Mouse (Mus musculus) forebrain, embryonic 14.5 days (tissue): ENCODE measurements around the gene Nfia. TPM values are rescaled to one million over a fixed set of nuclear protein-coding genes. Genes with fewer than 3 reads are reported as not detected.

Source experiments
- ATAC-seq: fragments of 200-750 bp; cut with Nextera tagmentation; 2 replicates; pipeline ENCODE4 v1.8.0; 2017; ENCODE audit warnings: mild to moderate bottlenecking, moderate library complexity
- DNase-seq: peaks from one replicate; pipeline ENCODE4 v3.0.0-alpha.2; 2015; ENCODE audit warnings: low spot score
- H3K27ac ChIP-seq: fragments of 300-500 bp; sonication (generic); 2 replicates; pipeline ENCODE4 v1.5.1; 2014; ENCODE audit warnings: low read depth, mild to moderate bottlenecking, control low read depth, low read length, moderate library complexity
- H3K27me3 ChIP-seq: fragments of 300-500 bp; sonication (generic); replicated peaks from 2 replicates; pipeline ENCODE4 v1.6.1; 2014; ENCODE audit warnings: low read length, control low read depth, mixed read lengths; ENCODE audit not compliant: control insufficient read depth, insufficient read depth
- H3K36me3 ChIP-seq: fragments of 300-500 bp; sonication (generic); 2 replicates; pipeline ENCODE4 v1.6.1; 2014; ENCODE audit warnings: low read length, control low read depth; ENCODE audit not compliant: control insufficient read depth, insufficient read depth
- H3K4me1 ChIP-seq: fragments of 300-500 bp; sonication (generic); 2 replicates; pipeline ENCODE4 v1.6.1; 2014; ENCODE audit warnings: antibody characterized with exemption, low read length, control low read depth; ENCODE audit not compliant: control insufficient read depth, insufficient read depth
- H3K4me2 ChIP-seq: fragments of 300-500 bp; sonication (generic); 2 replicates; pipeline ENCODE4 v1.6.1; 2014; ENCODE audit warnings: mild to moderate bottlenecking, control low read depth, low read length
- H3K4me3 ChIP-seq: fragments of 300-500 bp; sonication (generic); 2 replicates; pipeline ENCODE4 v1.5.1; 2014; ENCODE audit warnings: low read depth, low read length, control low read depth
- H3K9ac ChIP-seq: fragments of 300-500 bp; sonication (generic); 2 replicates; pipeline ENCODE4 v1.6.1; 2014; ENCODE audit warnings: mild to moderate bottlenecking, low read length, control low read depth, moderate library complexity
- H3K9me3 ChIP-seq: fragments of 300-500 bp; sonication (generic); replicated peaks from 2 replicates; pipeline ENCODE4 v1.6.1; 2016; ENCODE audit warnings: low read length, control low read depth, mixed read lengths; ENCODE audit not compliant: control insufficient read depth
- WGBS: fragments of 180-500 bp; shearing (Covaris S2); extraction: QIAGEN DNeasy Blood & Tissue Kit; methylation state at CpG from one replicate; pipeline ENCODE4 v1.1.7; 2014; 5-methylcytosine and 5-hydroxymethylcytosine counted together
- polyA plus RNA-seq: library from polyadenylated mRNA; unstranded; fragments of >200 nt; fragmentation: Nextera tagmentation; extraction: Ambion mirVana; gene quantifications from 2 replicates; pipeline ENCODE4 v1.2.1, GENCODE M21; 2014

Gene Nfia
- polyA plus RNA-seq, 1 experiment from 2014 or later, result 71.5 TPM

GRCm38 (mm10) chr4:97758661-97759060, 13.9 kb upstream of the Nfia start:
- H3K27me3 ChIP-seq, result peaks cover 11% of the 10 kb centered on the region; the same call in 1 of the 2 replicates
- peak overlapping the region; percentile 79 for H3K4me2 ChIP-seq
- DNase-seq (no peak), ATAC-seq (peak; percentile 19; the same call in 1 of the 2 replicates)
- H3K9me3 ChIP-seq, result no peaks in the 10 kb centered on the region
- peak overlapping the region; percentile 84; the same call in 1 of the 2 replicates for H3K27ac ChIP-seq
- 12% methylated on average over 3 of the region's 3 CpGs for WGBS
- H3K36me3 ChIP-seq, result no peaks in the 10 kb centered on the region
- peak overlapping the region; percentile 72 for H3K9ac ChIP-seq
- H3K4me1 ChIP-seq, result peaks cover 20% of the 10 kb centered on the region
- H3K4me3 ChIP-seq, result peak overlapping the region; percentile 48

- WGBS, result 50% methylated on average over 4 of the region's 4 CpGs
Observed at GRCm38 (mm10) chr4:97764616-97765015, 7.9 kb upstream of the Nfia start.

GRCm38 (mm10) chr4:97765341-97766020, 7.1 kb upstream of the Nfia start:
- Histone ChIP-seq H3K9ac (no peak overlapping the region), H3K4me1 (no peaks in the 10 kb centered on the region), H3K9me3 (no peaks in the 10 kb centered on the region), H3K27ac (no peak overlapping the region), H3K4me2 (no peak overlapping the region), H3K36me3 (no peaks in the 10 kb centered on the region), H3K4me3 (no peak overlapping the region), H3K27me3 (no peaks in the 10 kb centered on the region)
- WGBS, result 77% methylated on average over 4 of the region's 4 CpGs
- ATAC-seq, result no peak
- no peak for DNase-seq

More at GRCm38 (mm10) chr4:97764616-97765015, 7.9 kb upstream of the Nfia start:
- ATAC-seq, result no peak
- no peak for DNase-seq
- Histone ChIP-seq H3K36me3 (no peaks in the 10 kb centered on the region), H3K27me3 (no peaks in the 10 kb centered on the region), H3K9ac (no peak overlapping the region), H3K9me3 (no peaks in the 10 kb centered on the region), H3K4me3 (no peak overlapping the region), H3K4me1 (no peaks in the 10 kb centered on the region), H3K4me2 (no peak overlapping the region), H3K27ac (no peak overlapping the region)

- Histone ChIP-seq H3K27me3 (no peaks in the 10 kb centered on the region), H3K4me3 (no peak overlapping the region), H3K4me2 (no peak overlapping the region), H3K9ac (no peak overlapping the region), H3K36me3 (no peaks in the 10 kb centered on the region), H3K27ac (no peak overlapping the region), H3K4me1 (no peaks in the 10 kb centered on the region), H3K9me3 (no peaks in the 10 kb centered on the region)
- DNase-seq (no peak), ATAC-seq (no peak)
- WGBS, result 90% methylated on average over 3 of the region's 3 CpGs
Observed at GRCm38 (mm10) chr4:97766100-97766499, 6.4 kb upstream of the Nfia start.

- ATAC-seq, result no peak
- 76% methylated on average over 4 of the region's 4 CpGs for WGBS
Observed at GRCm38 (mm10) chr4:97767025-97767424, 5.5 kb upstream of the Nfia start.

GRCm38 (mm10) chr4:97767516-97767915, 5.0 kb upstream of the Nfia start:
- ATAC-seq, result no peak
- 95% methylated on average over 5 of the region's 5 CpGs for WGBS
- H3K36me3 ChIP-seq, result no peaks in the 10 kb centered on the region
- no peaks in the 10 kb centered on the region for H3K27me3 ChIP-seq
- no peak for DNase-seq
- H3K9me3 ChIP-seq, result no peaks in the 10 kb centered on the region
- no peak overlapping the region for H3K9ac ChIP-seq
- H3K4me1 ChIP-seq, result peaks cover 4% of the 10 kb centered on the region; the same call in 1 of the 2 replicates
- H3K4me3 ChIP-seq, result no peak overlapping the region
- H3K4me2 ChIP-seq, result no peak overlapping the region
- no peak overlapping the region for H3K27ac ChIP-seq

More at GRCm38 (mm10) chr4:97767025-97767424, 5.5 kb upstream of the Nfia start:
- Histone ChIP-seq H3K9ac (no peak overlapping the region), H3K27me3 (no peaks in the 10 kb centered on the region), H3K36me3 (no peaks in the 10 kb centered on the region), H3K4me1 (peaks cover 4% of the 10 kb centered on the region; the same call in 1 of the 2 replicates), H3K4me3 (no peak overlapping the region), H3K27ac (no peak overlapping the region), H3K4me2 (no peak overlapping the region), H3K9me3 (no peaks in the 10 kb centered on the region)
- DNase-seq, result no peak

- no peak overlapping the region for H3K4me2 ChIP-seq
- no peak for DNase-seq
- no peak overlapping the region for H3K9ac ChIP-seq
- H3K27me3 ChIP-seq, result no peaks in the 10 kb centered on the region
- H3K4me3 ChIP-seq, result no peak overlapping the region
- no CpG with 5 or more reads among the region's 1 CpGs for WGBS
- H3K27ac ChIP-seq, result no peak overlapping the region
- no peak for ATAC-seq
- H3K9me3 ChIP-seq, result no peaks in the 10 kb centered on the region
- H3K36me3 ChIP-seq, result no peaks in the 10 kb centered on the region
- H3K4me1 ChIP-seq, result peaks cover 13% of the 10 kb centered on the region
Observed at GRCm38 (mm10) chr4:97769861-97770260, 2.7 kb upstream of the Nfia start.

- WGBS, result 9% methylated on average over 5 of the region's 5 CpGs
- Histone ChIP-seq H3K36me3 (no peaks in the 10 kb centered on the region), H3K27me3 (no peaks in the 10 kb centered on the region), H3K27ac (peak overlapping the region; percentile 91), H3K4me2 (peak overlapping the region; percentile 83), H3K9ac (peak overlapping the region; percentile 65), H3K4me1 (peaks cover 24% of the 10 kb centered on the region), H3K9me3 (no peaks in the 10 kb centered on the region), H3K4me3 (peak overlapping the region; percentile 42)
- ATAC-seq (no peak), DNase-seq (no peak)
Observed at GRCm38 (mm10) chr4:97771426-97771825, 1.1 kb upstream of the Nfia start.

GRCm38 (mm10) chr4:97772084-97772484, 450 bp upstream of the Nfia start:
- Histone ChIP-seq H3K4me1 (peaks cover 24% of the 10 kb centered on the region), H3K27ac (peak overlapping the region; percentile 91), H3K4me3 (peak overlapping the region; percentile 42), H3K9me3 (no peaks in the 10 kb centered on the region), H3K9ac (peak overlapping the region; percentile 65), H3K4me2 (peak overlapping the region; percentile 83), H3K27me3 (no peaks in the 10 kb centered on the region), H3K36me3 (no peaks in the 10 kb centered on the region)
- WGBS, result 0% methylated on average over 25 of the region's 25 CpGs
- peak; percentile 98 for DNase-seq
- peak; percentile 93 for ATAC-seq
